Comparison of ENCODE assay signal across 24 mouse cellular contexts in genomic region chr1:153093172-153093571, GRCm38 (mm10).
DNase-seq lines count a peak whose midpoint lies in the region; ATAC-seq and TF ChIP-seq lines count a peak whose summit lies in the region.
"Had no signal": no experiment of that assay in that cellular context is flagged by ENCODE, and none has a peak within 500 bp of the region (broad histone marks: within the 10 kb centered on the region; RNA-seq: fewer than 3 reads in every experiment).

No protein-coding gene starts in this region.

- H3K4me3 ChIP-seq in lung, postnatal 0 days (ENCODE audit: low read depth, low read length), result no peak overlapping the region
- peak overlapping the region; percentile 78 for H3K4me3 ChIP-seq in E14TG2a.4 (replicated peaks; ENCODE audit: low read length)
- H3K4me3 ChIP-seq in heart, adult 2 months, result no peak overlapping the region
- H3K4me3 ChIP-seq: embryonic facial prominence, embryonic 15.5 days; erythroblast, embryonic 14.5 days; heart, embryonic 10.5 days; hindbrain, embryonic 13.5 days; intestine, embryonic 15.5 days had no signal

- no peak for TF ChIP-seq POLR2A in heart, adult 2 months (IDR thresholded peaks at IDR 0.05; ENCODE audit: insufficient read depth, low read depth, low read length)

- H3K9me3 ChIP-seq in lung, postnatal 0 days (ENCODE audit: low read length), result no peaks in the 10 kb centered on the region
- H3K9me3 ChIP-seq in E14TG2a.4 (ENCODE audit: low read length), result no peaks in the 10 kb centered on the region
- H3K9me3 ChIP-seq: embryonic facial prominence, embryonic 15.5 days; heart, embryonic 10.5 days; hindbrain, embryonic 13.5 days; intestine, embryonic 15.5 days had no signal

- ATAC-seq in lung, postnatal 0 days, result no peak
- no peak for ATAC-seq in activated CD4-positive, CD25-positive, alpha-beta regulatory T cell, adult 4 months
- ATAC-seq: CD4-positive, CD25-positive, alpha-beta regulatory T cell, adult 4 months; intestine, embryonic 15.5 days had no signal

- peaks cover 7% of the 10 kb centered on the region; the same call in 1 of the 2 replicates for H3K4me1 ChIP-seq in lung, postnatal 0 days (ENCODE audit: insufficient read depth, low read depth, low read length)
- peaks cover 90% of the 10 kb centered on the region for H3K4me1 ChIP-seq in E14TG2a.4 (replicated peaks; ENCODE audit: low read depth, low read length)
- H3K4me1 ChIP-seq in heart, adult 2 months (ENCODE audit: control insufficient read depth, insufficient read depth, low read length), result peaks cover 4% of the 10 kb centered on the region

- H3K27me3 ChIP-seq in lung, postnatal 0 days (replicated peaks; ENCODE audit: insufficient read depth, low read length), result no peaks in the 10 kb centered on the region
- H3K27me3 ChIP-seq in E14TG2a.4 (ENCODE audit: insufficient read depth, low read length), result no peaks in the 10 kb centered on the region
- H3K27me3 ChIP-seq in heart, adult 2 months (ENCODE audit: control insufficient read depth, insufficient read depth, low read length), result no peaks in the 10 kb centered on the region
- H3K27me3 ChIP-seq: embryonic facial prominence, embryonic 15.5 days; intestine, embryonic 15.5 days; Patski had no signal

- H3K9ac ChIP-seq in lung, postnatal 0 days (replicated peaks; ENCODE audit: low read depth), result no peak overlapping the region
- no peak overlapping the region for H3K9ac ChIP-seq in heart, adult 2 months (ENCODE audit: low read depth, low read length)
- H3K9ac ChIP-seq: embryonic facial prominence, embryonic 15.5 days; hindbrain, embryonic 13.5 days; intestine, embryonic 15.5 days had no signal

- H3K36me3 ChIP-seq in lung, postnatal 0 days (ENCODE audit: insufficient read depth, low read length), result no peaks in the 10 kb centered on the region
- H3K36me3 ChIP-seq in E14TG2a.4 (ENCODE audit: insufficient read depth, low read length), result peaks cover 3% of the 10 kb centered on the region; the same call in 1 of the 2 replicates
- no peaks in the 10 kb centered on the region for H3K36me3 ChIP-seq in heart, adult 2 months (ENCODE audit: control insufficient read depth, insufficient read depth, low read length)
- H3K36me3 ChIP-seq: embryonic facial prominence, embryonic 15.5 days; heart, embryonic 10.5 days; intestine, embryonic 15.5 days had no signal

- H3K4me2 ChIP-seq in lung, postnatal 0 days (replicated peaks; ENCODE audit: low read depth, low read length), result no peak overlapping the region
- H3K4me2 ChIP-seq: embryonic facial prominence, embryonic 15.5 days; hindbrain, embryonic 13.5 days; intestine, embryonic 15.5 days had no signal

- peak; percentile 5 for DNase-seq in lung, postnatal 0 days (ENCODE audit: low spot score)
- DNase-seq in lung, postnatal 14 days, result no peak
- peak; percentile 96 for DNase-seq in ES-CJ7 (ENCODE audit: low read depth, low spot score)
- DNase-seq in R1 (ENCODE audit: low read depth, low spot score), result peak; percentile 98
- DNase-seq in embryo, embryonic 9.5 days (ENCODE audit: extremely low spot score), result no peak
- no peak for DNase-seq in heart, adult 2 months
- DNase-seq: adrenal gland, postnatal 10 days; B cell, adult 2 months; cerebellum, adult 11-12 months; cerebellum, adult 9-10 months; cerebellum, postnatal 25 days; gastrocnemius, postnatal 36 days; heart, postnatal 10 days; heart, postnatal 4 days; kidney, adult 18-20 months had no signal

- no peak for TF ChIP-seq CTCF in lung, postnatal 0 days (IDR thresholded peaks at IDR 0.05)
- no peak for TF ChIP-seq CTCF in E14TG2a.4 (conservative IDR thresholded peaks at IDR 0.05; ENCODE audit: low read length)
- no peak for TF ChIP-seq CTCF in heart, adult 2 months (IDR thresholded peaks at IDR 0.05)

- H3K79me2 ChIP-seq in heart, adult 2 months (replicated peaks; ENCODE audit: control insufficient read depth, insufficient read depth, low read length), result no peaks in the 10 kb centered on the region

- intact Hi-C loops in heart, adult 2 months (cut with DNase I), result loop anchor here (5.0 kb wide), 1 partner anchor 186 kb away; no protein-coding TSS in a partner anchor

- no peak for TF ChIP-seq EP300 in lung, postnatal 0 days (IDR thresholded peaks at IDR 0.05)
- no peak for TF ChIP-seq EP300 in heart, adult 2 months (IDR thresholded peaks at IDR 0.05; ENCODE audit: insufficient read depth, low read depth, low read length)

- WGBS in lung, postnatal 0 days, result 75% methylated on average over 5 of the region's 5 CpGs
- 85% methylated on average over 5 of the region's 5 CpGs for WGBS in heart, adult 2 months

- H3K27ac ChIP-seq in lung, postnatal 0 days (ENCODE audit: low read length), result peak overlapping the region; percentile 92
- no peak overlapping the region; the same call in 1 of the 2 replicates for H3K27ac ChIP-seq in heart, adult 2 months
- H3K27ac ChIP-seq: embryonic facial prominence, embryonic 15.5 days; hindbrain, embryonic 13.5 days; intestine, embryonic 15.5 days had no signal

Comparison
In these comparisons a context has a peak if more than half of its experiments do, and no peak if none do; other contexts are left out.
1. DNase-seq: peak in lung, postnatal 0 days (single experiment), ES-CJ7 (single experiment) and R1 (single experiment); none in lung, postnatal 14 days (single experiment), embryo, embryonic 9.5 days (single experiment) and heart, adult 2 months (0 of 2).